Mouse (Mus musculus): Measurements from ENCODE around the gene Glrp1. TPM values are rescaled to one million over a fixed set of nuclear protein-coding genes. Genes with fewer than 3 reads are reported as not detected.

Glrp1 gene
- polyA plus RNA-seq, 1 experiment = 1.7 TPM

GRCm38 (mm10) chr1:88464109-88464905 lies 45.6 kb downstream of the Glrp1 start:
- Histone ChIP-seq H3K27me3 (ENCODE audit: control insufficient read depth, insufficient read depth, low read length) (no peaks in the 10 kb centered on the region), H3K36me3 (ENCODE audit: control insufficient read depth, insufficient read depth, low read length) (no peaks in the 10 kb centered on the region), H3K4me3 (ENCODE audit: control insufficient read depth, low read depth, low read length) (no peak overlapping the region), H3K27ac (ENCODE audit: control insufficient read depth, insufficient read depth, low read depth, low read length) (no peak overlapping the region), H3K4me1 (ENCODE audit: control insufficient read depth, insufficient read depth, low read length) (peaks cover 6% of the 10 kb centered on the region)
- TF ChIP-seq POLR2A (IDR thresholded peaks at IDR 0.05; ENCODE audit: control insufficient read depth, low read depth, low read length) = no peak
- no peak for TF ChIP-seq CTCF (IDR thresholded peaks at IDR 0.05; ENCODE audit: control insufficient read depth, insufficient read depth, insufficient replicate concordance, low read depth, low read length)

DNA sequence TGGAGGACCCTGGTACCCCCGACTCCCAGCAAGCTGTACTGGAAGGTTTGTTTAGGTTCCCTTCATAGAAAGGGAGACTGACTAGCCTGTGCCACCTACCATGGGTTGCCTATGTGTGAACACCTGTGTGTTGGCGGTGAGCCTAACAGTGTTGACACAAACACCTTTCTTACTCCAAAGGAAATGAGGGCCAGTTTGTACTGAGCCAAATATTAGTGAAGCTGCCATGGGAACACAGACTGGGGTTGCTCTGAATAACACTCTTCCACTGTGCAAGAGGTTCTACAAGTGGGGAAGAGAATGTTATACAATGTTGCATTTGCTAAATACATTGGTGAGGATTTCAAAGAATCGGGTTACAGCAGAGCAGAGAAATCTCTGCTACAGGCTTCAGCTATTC lies 46.6 kb downstream of the Glrp1 start:
- Histone ChIP-seq H3K4me3 (ENCODE audit: control insufficient read depth, low read depth, low read length) (no peak overlapping the region), H3K36me3 (ENCODE audit: control insufficient read depth, insufficient read depth, low read length) (no peaks in the 10 kb centered on the region), H3K27ac (ENCODE audit: control insufficient read depth, insufficient read depth, low read depth, low read length) (no peak overlapping the region), H3K4me1 (ENCODE audit: control insufficient read depth, insufficient read depth, low read length) (peaks cover 6% of the 10 kb centered on the region), H3K27me3 (ENCODE audit: control insufficient read depth, insufficient read depth, low read length) (no peaks in the 10 kb centered on the region)
- TF ChIP-seq CTCF (IDR thresholded peaks at IDR 0.05; ENCODE audit: control insufficient read depth, insufficient read depth, insufficient replicate concordance, low read depth, low read length) (no peak), POLR2A (IDR thresholded peaks at IDR 0.05; ENCODE audit: control insufficient read depth, low read depth, low read length) (no peak)

DNA sequence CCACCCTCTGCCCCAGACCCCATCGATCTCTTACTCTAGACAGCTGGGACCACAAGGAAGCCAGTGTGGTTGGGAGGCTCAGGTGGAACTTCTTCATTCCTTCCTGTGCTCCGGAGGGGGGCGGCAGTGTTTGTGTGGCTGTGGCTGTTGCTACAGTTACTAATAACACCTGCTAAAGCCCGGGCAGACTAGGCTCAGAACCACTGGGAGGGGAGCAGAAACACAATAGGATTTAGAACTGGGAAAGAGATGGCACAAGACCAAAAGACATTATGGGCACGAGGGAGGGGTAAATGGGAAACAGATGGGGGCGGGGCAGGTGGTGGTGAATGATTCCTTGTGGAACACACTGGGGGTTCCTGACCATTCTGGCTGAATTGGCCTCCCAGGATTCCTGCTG lies 47.4 kb downstream of the Glrp1 start:
- Histone ChIP-seq H3K4me1 (ENCODE audit: control insufficient read depth, insufficient read depth, low read length) (peaks cover 6% of the 10 kb centered on the region), H3K27me3 (ENCODE audit: control insufficient read depth, insufficient read depth, low read length) (no peaks in the 10 kb centered on the region), H3K4me3 (ENCODE audit: control insufficient read depth, low read depth, low read length) (no peak overlapping the region), H3K36me3 (ENCODE audit: control insufficient read depth, insufficient read depth, low read length) (no peaks in the 10 kb centered on the region), H3K27ac (ENCODE audit: control insufficient read depth, insufficient read depth, low read depth, low read length) (no peak overlapping the region)
- TF ChIP-seq CTCF (IDR thresholded peaks at IDR 0.05; ENCODE audit: control insufficient read depth, insufficient read depth, insufficient replicate concordance, low read depth, low read length) (no peak), POLR2A (IDR thresholded peaks at IDR 0.05; ENCODE audit: control insufficient read depth, low read depth, low read length) (no peak)

DNA sequence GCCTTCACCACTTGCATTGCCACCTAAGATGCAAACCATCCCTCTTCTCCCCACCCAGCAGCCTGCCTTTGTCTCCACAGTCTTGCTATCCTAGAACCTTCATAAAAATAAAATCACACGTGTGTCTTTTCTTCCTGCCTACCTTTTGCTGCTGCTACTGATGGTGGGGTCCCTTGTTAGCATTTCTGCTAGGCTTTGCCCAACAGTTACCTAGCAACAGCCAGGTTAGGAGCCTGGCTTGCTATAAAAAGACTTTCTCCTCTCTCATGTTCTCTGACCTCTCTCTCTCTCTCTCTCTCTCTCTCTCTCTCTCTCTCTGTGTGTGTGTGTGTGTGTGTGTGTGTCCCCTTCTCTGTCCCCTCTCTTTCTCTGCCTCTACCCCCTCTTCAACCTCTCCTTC lies 48.8 kb downstream of the Glrp1 start:
- Histone ChIP-seq H3K4me1 (ENCODE audit: control insufficient read depth, insufficient read depth, low read length) (peaks cover 6% of the 10 kb centered on the region), H3K27ac (ENCODE audit: control insufficient read depth, insufficient read depth, low read depth, low read length) (no peak overlapping the region), H3K27me3 (ENCODE audit: control insufficient read depth, insufficient read depth, low read length) (no peaks in the 10 kb centered on the region), H3K36me3 (ENCODE audit: control insufficient read depth, insufficient read depth, low read length) (no peaks in the 10 kb centered on the region), H3K4me3 (ENCODE audit: control insufficient read depth, low read depth, low read length) (peak overlapping the region; percentile 28; the same call in 1 of the 2 replicates)
- no peak for TF ChIP-seq CTCF (IDR thresholded peaks at IDR 0.05; ENCODE audit: control insufficient read depth, insufficient read depth, insufficient replicate concordance, low read depth, low read length)
- TF ChIP-seq POLR2A (IDR thresholded peaks at IDR 0.05; ENCODE audit: control insufficient read depth, low read depth, low read length) = no peak

DNA sequence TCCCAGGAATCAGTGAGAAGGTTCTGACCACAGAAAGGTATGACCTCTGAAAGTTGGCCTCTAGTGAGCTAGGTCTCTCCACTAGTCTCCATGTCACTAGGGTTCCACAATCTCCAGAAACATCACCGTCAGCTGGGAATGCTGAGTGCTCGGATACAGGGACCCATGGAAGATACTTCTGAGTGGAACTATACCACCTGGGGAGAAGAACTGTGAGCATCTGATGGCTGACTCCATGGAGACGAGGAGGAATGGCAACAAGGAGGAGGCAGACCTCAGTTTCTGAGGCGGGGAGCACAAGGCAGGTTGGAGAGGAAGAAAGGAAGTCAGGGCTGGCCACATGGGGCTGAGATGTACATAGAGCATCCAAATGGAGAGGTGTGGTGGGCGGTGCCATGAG lies 50.2 kb downstream of the Glrp1 start:
- TF ChIP-seq POLR2A (IDR thresholded peaks at IDR 0.05; ENCODE audit: control insufficient read depth, low read depth, low read length) = no peak
- TF ChIP-seq CTCF (IDR thresholded peaks at IDR 0.05; ENCODE audit: control insufficient read depth, insufficient read depth, insufficient replicate concordance, low read depth, low read length) = no peak
- Histone ChIP-seq H3K36me3 (ENCODE audit: control insufficient read depth, insufficient read depth, low read length) (no peaks in the 10 kb centered on the region), H3K27me3 (ENCODE audit: control insufficient read depth, insufficient read depth, low read length) (no peaks in the 10 kb centered on the region), H3K27ac (ENCODE audit: control insufficient read depth, insufficient read depth, low read depth, low read length) (no peak overlapping the region), H3K4me1 (ENCODE audit: control insufficient read depth, insufficient read depth, low read length) (peaks cover 6% of the 10 kb centered on the region), H3K4me3 (ENCODE audit: control insufficient read depth, low read depth, low read length) (peak overlapping the region; percentile 46; the same call in 1 of the 2 replicates)

DNA sequence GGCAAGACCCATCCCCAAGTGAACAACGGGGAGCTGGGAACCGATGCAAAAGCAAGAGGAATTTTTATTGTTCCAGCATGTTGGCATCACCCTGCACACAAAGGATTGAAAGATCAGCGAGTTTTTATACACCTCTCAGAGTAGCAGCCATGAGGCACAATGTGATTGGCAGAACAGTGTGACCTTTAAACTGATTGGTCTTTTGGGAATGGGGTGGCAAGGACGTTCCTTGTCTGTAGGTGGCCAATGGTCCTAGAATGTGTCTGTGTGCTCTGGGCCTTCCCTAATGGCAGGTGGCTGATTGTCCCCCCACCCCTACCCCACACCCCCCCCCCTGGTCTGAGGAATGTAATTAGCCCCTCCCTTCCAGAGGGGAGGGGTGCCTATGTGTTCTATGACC lies 50.7 kb downstream of the Glrp1 start:
- H3K4me1 ChIP-seq (ENCODE audit: control insufficient read depth, insufficient read depth, low read length) = peaks cover 6% of the 10 kb centered on the region
- no peak overlapping the region for H3K4me3 ChIP-seq (ENCODE audit: control insufficient read depth, low read depth, low read length)
- no peaks in the 10 kb centered on the region for H3K36me3 ChIP-seq (ENCODE audit: control insufficient read depth, insufficient read depth, low read length)
- H3K27me3 ChIP-seq (ENCODE audit: control insufficient read depth, insufficient read depth, low read length) = no peaks in the 10 kb centered on the region
- no peak for TF ChIP-seq POLR2A (IDR thresholded peaks at IDR 0.05; ENCODE audit: control insufficient read depth, low read depth, low read length)
- TF ChIP-seq CTCF (IDR thresholded peaks at IDR 0.05; ENCODE audit: control insufficient read depth, insufficient read depth, insufficient replicate concordance, low read depth, low read length) = no peak
- H3K27ac ChIP-seq (ENCODE audit: control insufficient read depth, insufficient read depth, low read depth, low read length) = no peak overlapping the region

DNA sequence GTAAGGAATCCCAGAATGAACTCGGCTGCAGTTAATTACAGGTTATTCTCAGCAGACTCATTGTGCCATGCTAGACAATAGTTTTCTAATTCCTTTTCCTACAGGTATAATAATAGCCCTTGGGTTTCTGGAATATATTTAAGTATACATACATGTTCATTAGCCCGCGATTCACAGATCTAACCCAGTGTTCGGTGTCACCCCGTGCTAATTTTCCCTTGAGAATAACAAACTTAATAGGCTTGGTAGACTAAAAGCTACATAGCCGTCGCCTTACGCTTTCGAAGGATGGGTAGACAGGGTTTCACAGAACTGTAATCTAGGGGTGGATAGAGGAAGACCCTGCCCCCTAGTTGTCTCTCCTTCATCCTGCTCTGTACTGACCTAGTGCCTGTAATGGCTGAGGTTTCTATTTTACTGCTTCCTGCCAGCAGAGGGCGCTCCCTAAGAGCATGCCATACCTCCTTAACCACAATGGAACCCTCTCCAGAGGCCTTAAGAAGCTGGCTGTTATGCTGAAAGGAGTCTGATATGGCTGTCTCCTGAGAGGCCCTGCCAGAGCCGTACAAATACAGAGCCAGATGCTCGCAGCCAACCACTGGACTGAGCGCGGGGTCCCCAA lies 53.3 kb downstream of the Glrp1 start:
- no peaks in the 10 kb centered on the region for H3K36me3 ChIP-seq (ENCODE audit: control insufficient read depth, insufficient read depth, low read length)
- H3K4me3 ChIP-seq (ENCODE audit: control insufficient read depth, low read depth, low read length) = no peak overlapping the region
- no peak overlapping the region for H3K27ac ChIP-seq (ENCODE audit: control insufficient read depth, insufficient read depth, low read depth, low read length)
- H3K27me3 ChIP-seq (ENCODE audit: control insufficient read depth, insufficient read depth, low read length) = no peaks in the 10 kb centered on the region
- TF ChIP-seq CTCF (IDR thresholded peaks at IDR 0.05; ENCODE audit: control insufficient read depth, insufficient read depth, insufficient replicate concordance, low read depth, low read length) (peak; percentile 53; the same call in 1 of the 2 replicates), POLR2A (IDR thresholded peaks at IDR 0.05; ENCODE audit: control insufficient read depth, low read depth, low read length) (no peak)
- H3K4me1 ChIP-seq (ENCODE audit: control insufficient read depth, insufficient read depth, low read length) = peaks cover 4% of the 10 kb centered on the region; the same call in 1 of the 2 replicates

Measured in testis, adult 2 months (tissue).